Mouse (Mus musculus): ENCODE measurements around the gene Tomm7.
"Not testable (repeated sequence)": the region's sequence is repeated elsewhere in the genome, so short reads cannot be mapped to it uniquely, and the experiment has no call there.

Tomm7 gene

DNA sequence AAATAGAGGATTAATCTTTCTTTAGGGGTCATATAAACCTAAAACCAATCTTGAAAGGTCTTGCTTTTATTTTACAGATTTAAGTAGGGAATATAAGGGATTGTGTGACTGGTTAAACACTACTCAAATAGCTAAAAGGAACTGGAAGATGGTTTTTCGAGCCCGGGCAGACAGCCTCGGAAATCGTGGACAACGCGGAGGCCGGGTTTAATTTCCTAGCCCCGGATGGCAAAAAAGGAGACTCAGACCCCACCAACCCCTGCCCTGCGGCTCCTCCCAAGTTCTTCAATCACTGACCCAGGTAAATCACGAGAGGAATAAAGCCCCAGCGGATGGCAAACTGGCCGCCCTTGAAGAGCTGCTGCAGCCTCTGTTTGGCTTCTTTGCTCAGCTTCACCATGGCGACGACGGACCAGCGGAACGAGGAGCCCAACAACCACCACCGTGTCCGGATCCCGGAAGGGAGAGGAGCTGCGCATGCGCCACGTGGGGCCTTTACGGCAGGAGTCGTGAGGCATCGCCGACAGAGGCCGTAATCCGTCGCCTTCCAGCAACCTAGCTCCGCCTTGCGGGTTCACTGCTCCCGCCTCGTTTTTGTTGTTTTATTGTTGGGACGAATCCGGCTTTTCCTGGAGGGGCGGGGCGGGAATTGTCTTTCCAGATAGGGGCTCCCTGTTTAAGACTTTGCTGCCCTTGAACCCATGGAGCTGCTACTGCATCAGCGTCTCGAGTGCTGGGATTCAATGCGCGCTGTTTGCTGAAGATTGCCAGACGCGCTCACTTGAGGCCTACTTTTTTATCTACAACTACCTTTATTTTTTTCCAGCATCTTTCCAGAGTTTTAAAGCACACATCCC is at the start of gene Tomm7:
TSS of gene Tomm7 (minus strand) at position 488 of the 857 bp plus-strand sequence.
- peak; percentile 98 for DNase-seq (ENCODE audit: low spot score)

GRCm38 (mm10) chr5:23893156-23893863 is 49.3 kb upstream of the Tomm7 start:
- no peak for DNase-seq (ENCODE audit: low spot score)

- peak; percentile 83 for DNase-seq (ENCODE audit: low spot score)
Observed at GRCm38 (mm10) chr5:23890734-23891133, 46.8 kb upstream of the Tomm7 start.

DNA sequence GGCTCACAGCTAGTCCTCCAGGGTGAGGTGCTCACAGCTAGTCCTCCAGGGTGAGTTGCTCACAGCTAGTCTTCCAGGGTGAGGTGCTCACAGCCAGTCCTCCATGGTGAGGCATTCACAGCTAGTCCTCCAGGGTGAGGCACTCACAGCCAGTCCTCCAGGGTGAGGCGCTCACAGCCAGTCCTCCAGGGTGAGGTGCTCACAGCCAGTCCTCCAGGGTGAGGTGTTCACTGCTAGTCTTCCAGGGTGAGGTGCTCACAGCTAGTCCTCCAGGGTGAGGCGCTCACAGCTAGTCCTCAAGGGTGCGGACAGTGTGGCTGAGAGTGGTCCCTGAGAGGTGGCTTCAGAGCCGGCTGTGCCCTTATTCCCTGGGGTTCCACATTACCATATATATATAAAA is 45.5 kb upstream of the Tomm7 start:
- no peak for DNase-seq (ENCODE audit: low spot score)

DNA sequence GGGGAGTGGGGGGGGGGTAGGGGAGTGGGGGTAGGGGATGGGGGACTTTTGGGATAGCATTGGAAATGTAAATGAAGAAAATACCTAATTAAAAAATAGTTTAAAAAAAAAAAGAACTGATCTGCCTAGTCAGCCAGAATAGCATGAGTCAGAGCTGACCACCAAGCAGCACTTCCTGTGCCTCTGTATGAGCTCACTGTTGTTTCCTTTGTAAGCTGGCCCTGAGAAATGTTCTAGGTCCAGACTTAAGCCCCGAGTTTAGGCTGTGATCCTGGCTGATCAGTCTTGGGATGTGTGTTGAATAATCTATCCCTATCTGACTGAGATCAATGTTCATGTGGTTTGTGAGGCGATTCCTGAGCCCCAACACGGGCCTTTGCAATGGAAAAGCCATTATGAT is 43.1 kb upstream of the Tomm7 start:
- DNase-seq (ENCODE audit: low spot score) = no peak

DNA sequence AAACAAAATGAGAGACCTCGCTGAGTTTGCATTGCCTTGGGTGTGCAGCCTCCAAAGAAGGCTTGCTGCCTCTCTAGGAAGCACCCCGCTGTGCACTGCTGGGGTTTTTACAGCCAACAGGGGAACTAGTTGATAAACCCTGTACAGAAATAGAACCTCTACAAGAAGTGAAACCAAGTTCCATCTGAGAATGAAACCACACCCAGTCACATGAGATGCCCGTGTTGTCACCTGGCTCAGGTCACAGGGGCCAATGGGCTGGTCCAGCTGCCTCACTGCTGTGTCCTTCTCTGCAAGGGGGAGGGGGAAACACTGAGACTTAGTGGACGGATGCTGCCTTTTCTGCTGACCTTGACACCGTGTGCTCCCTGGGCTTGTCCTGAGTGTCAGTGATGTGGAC is 30.5 kb upstream of the Tomm7 start:
- DNase-seq (ENCODE audit: low spot score) = peak; percentile 34

- no peak for DNase-seq (ENCODE audit: low spot score)
Observed at GRCm38 (mm10) chr5:23872586-23872985, 28.6 kb upstream of the Tomm7 start.

DNA sequence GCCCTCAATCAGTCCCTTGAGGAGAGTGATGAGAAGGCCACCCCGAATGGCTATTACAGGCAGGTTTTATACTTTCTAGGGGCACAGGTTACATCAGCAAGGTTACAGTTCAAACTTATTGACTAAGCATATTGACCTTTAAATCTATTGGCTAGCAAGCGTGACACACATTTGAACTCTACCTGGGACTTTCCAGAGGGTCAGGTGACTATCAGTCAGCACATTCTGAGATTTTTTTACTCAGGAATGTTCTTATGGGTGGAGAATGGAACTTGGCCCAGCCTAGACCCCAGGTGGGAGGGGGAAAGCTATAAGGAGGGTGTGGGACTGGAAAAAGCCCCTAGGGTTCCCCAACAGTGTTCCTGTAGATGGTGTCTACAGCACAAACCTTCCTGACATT is 27.4 kb upstream of the Tomm7 start:
- not testable (repeated sequence) for DNase-seq (ENCODE audit: low spot score)

DNA sequence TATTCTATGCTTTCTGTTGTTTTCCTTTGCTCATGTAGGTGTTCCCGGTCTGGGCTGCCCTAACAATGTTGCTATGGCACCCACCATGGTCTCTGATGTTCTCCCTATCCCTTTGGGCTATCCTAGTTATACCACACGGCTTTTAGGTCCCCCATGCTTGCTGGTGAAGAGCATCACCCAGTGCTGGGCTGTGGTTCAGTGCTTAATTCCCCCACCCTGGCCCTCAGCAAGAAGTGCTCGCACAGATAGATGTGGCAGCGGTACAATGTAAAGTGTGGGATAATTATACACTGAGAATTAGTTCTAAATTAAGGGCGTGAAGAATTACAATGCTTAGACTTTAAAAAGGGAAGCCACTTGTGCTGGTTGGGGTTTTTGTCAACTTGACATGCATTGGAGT is 22.0 kb upstream of the Tomm7 start:
- no peak for DNase-seq (ENCODE audit: low spot score)

- no peak for DNase-seq (ENCODE audit: low spot score)
Observed at GRCm38 (mm10) chr5:23864054-23864965, 20.3 kb upstream of the Tomm7 start.

DNA sequence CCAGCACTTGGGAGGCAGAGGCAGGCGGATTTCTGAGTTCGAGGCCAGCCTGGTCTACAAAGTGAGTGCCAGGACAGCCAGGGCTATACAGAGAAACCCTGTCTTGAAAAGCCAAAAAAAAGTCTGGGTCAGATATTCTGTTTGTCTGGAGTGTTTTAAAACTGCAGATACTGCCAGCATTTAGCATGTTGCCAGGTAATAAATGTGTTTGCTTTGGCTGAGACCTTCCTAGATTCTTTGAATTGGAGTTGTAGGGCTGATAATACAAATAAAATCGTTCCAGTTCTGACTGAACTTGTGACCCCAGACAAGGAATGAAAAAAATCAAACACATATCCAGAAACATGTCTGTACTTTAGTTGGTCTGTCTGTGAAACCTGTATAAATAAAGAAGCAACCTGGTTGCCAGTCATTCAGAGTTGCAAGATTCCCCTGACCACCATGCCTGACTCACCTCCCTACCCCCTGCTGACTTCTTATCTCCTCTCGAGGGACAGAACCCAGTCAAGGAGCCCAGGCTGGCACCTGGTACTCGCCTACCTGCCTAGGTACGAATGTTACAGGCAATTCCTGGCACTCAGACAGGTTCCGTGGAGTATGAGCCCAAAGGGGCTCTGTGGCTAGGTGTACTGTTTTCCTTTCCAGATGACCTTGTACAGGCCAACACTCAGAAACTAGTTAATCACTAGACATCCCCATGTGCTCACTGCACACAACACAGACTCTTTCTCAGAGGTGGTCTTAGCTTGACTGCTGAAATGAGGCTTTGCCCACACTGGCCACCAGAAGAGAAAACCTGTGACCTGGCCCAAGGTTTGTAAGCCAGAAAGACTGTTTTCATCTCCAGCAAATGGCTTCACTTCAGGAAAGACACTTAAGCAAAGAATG is 19.4 kb upstream of the Tomm7 start:
- DNase-seq (ENCODE audit: low spot score) = peak; percentile 39

- peak; percentile 32 for DNase-seq (ENCODE audit: low spot score)
Observed at GRCm38 (mm10) chr5:23862291-23862690, 18.3 kb upstream of the Tomm7 start.

- no peak for DNase-seq (ENCODE audit: low spot score)
Observed at GRCm38 (mm10) chr5:23861721-23862120, 17.8 kb upstream of the Tomm7 start.

- DNase-seq (ENCODE audit: low spot score) = no peak
Observed at GRCm38 (mm10) chr5:23859896-23860295, 15.9 kb upstream of the Tomm7 start.

DNA sequence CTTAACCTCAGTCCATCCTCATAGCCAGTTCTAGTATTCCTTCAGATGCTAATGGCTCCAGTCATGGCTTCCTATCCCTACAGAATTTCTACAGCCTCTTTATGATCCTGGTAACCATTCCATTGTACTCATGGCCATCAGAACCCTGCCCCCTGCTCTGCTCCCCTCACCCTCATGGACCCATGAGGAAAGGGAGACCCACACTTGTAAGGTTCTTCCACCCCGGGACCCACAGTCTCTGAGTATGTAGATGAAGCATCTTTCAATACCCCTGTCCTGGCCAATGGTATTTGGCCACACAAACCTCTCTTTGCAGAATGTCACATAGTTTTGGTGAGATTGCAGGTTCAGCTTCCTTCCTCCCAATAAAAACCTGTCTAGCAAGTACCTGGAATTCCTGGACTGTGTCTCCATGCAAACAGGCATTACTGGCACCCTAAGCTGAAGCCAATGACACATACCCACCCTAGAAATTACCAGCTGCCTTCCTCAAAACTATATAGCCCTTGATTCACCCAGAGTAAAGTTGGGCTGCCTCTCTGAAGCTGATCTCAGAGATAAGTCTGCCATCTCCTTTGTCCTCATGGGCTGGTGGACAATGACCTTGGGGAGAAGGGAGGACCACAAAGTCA is 15.2 kb upstream of the Tomm7 start:
- DNase-seq (ENCODE audit: low spot score) = no peak

GRCm38 (mm10) chr5:23858643-23859042 is 14.7 kb upstream of the Tomm7 start:
- no peak for DNase-seq (ENCODE audit: low spot score)

- DNase-seq (ENCODE audit: low spot score) = no peak
Observed at GRCm38 (mm10) chr5:23858001-23858400, 14.0 kb upstream of the Tomm7 start.

- no peak for DNase-seq (ENCODE audit: low spot score)
Observed at GRCm38 (mm10) chr5:23857189-23857588, 13.2 kb upstream of the Tomm7 start.

GRCm38 (mm10) chr5:23856164-23856563 is 12.2 kb upstream of the Tomm7 start:
- DNase-seq (ENCODE audit: low spot score) = no peak

GRCm38 (mm10) chr5:23855484-23855883 is 11.5 kb upstream of the Tomm7 start:
- DNase-seq (ENCODE audit: low spot score) = no peak

DNA sequence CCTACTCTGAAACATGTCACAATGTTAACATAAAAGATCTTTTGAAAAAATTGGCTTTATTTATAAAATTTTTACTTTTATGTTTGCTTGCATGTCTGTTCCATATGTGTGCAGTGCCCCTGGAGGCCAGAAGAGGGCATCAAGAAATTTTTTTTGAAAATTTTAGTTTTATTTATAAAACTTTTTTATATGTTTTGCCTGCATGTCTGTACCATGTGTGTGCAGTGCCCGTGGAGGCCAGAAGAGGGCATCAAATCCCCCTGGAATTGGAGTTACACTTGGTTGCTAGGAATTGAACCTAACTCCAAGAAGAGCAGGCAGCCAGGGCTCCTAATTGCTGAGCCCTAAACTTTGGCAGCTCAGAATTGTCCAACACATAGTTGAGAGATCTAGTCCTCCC is 9.0 kb upstream of the Tomm7 start:
- not testable (repeated sequence) for DNase-seq (ENCODE audit: low spot score)
